Mouse (Mus musculus) limb, embryonic 10.5 days (tissue): ENCODE data around the gene Tlk2. TPM values are rescaled to one million over a fixed set of nuclear protein-coding genes. Genes with fewer than 3 reads are reported as not detected.

ENCODE experiments used
- DNase-seq: peaks from one replicate; pipeline ENCODE4 v3.0.0-alpha.2; 2017; ENCODE audit warnings: low spot score
- H3K27ac ChIP-seq: fragments of 300-500 bp; sonication (generic); 2 replicates; pipeline ENCODE4 v1.5.1; 2016; ENCODE audit warnings: mild to moderate bottlenecking
- H3K27me3 ChIP-seq: fragments of 300-500 bp; sonication (generic); 2 replicates; pipeline ENCODE4 v1.6.1; 2016; ENCODE audit warnings: low read depth, mild to moderate bottlenecking; ENCODE audit not compliant: poor library complexity, severe bottlenecking
- H3K36me3 ChIP-seq: fragments of 300-500 bp; sonication (generic); 2 replicates; pipeline ENCODE4 v1.6.1; 2016; ENCODE audit warnings: mild to moderate bottlenecking, moderate library complexity
- H3K4me1 ChIP-seq: fragments of 300-500 bp; sonication (generic); 2 replicates; pipeline ENCODE4 v1.6.1; 2016
- H3K4me3 ChIP-seq: fragments of 300-500 bp; sonication (generic); 2 replicates; pipeline ENCODE4 v1.5.1; 2016; ENCODE audit warnings: mild to moderate bottlenecking, moderate library complexity
- H3K9me3 ChIP-seq: fragments of 300-500 bp; sonication (generic); replicated peaks from 2 replicates; pipeline ENCODE4 v1.6.1; 2016; ENCODE audit warnings: mild to moderate bottlenecking
- WGBS: fragments of 180-500 bp; shearing (Covaris S2); methylation state at CpG from one replicate; pipeline ENCODE4 v1.1.7; 2016; 5-methylcytosine and 5-hydroxymethylcytosine counted together
- polyA plus RNA-seq: library from polyadenylated mRNA; unstranded; fragments of >200 nt; fragmentation: Nextera tagmentation; extraction: Ambion mirVana; gene quantifications from 2 replicates; pipeline ENCODE4 v1.2.1, GENCODE M21; 2016

Tlk2 gene
- polyA plus RNA-seq, 1 experiment from 2014 or later = 23.0 TPM

- Histone ChIP-seq H3K4me3 (no peak overlapping the region), H3K36me3 (peaks cover 84% of the 10 kb centered on the region), H3K27me3 (no peaks in the 10 kb centered on the region), H3K27ac (peak overlapping the region; percentile 70; the same call in 1 of the 2 replicates), H3K4me1 (peaks cover 49% of the 10 kb centered on the region), H3K9me3 (no peaks in the 10 kb centered on the region)
- 69% methylated on average over 12 of the region's 12 CpGs for WGBS
- no peak for DNase-seq
Measured at GRCm38 (mm10) chr11:105281763-105282459, 103.3 kb downstream of the Tlk2 start.

GRCm38 (mm10) chr11:105282460-105282859 is 103.9 kb downstream of the Tlk2 start:
- peaks cover 49% of the 10 kb centered on the region for H3K4me1 ChIP-seq
- no peaks in the 10 kb centered on the region for H3K27me3 ChIP-seq
- H3K9me3 ChIP-seq = no peaks in the 10 kb centered on the region
- H3K4me3 ChIP-seq = no peak overlapping the region
- H3K27ac ChIP-seq = peak overlapping the region; percentile 70; the same call in 1 of the 2 replicates
- H3K36me3 ChIP-seq = peaks cover 84% of the 10 kb centered on the region
- 0% methylated on average over 2 of the region's 2 CpGs for WGBS
- peak; percentile 66 for DNase-seq

- no peaks in the 10 kb centered on the region for H3K27me3 ChIP-seq
- DNase-seq = no peak
- peaks cover 49% of the 10 kb centered on the region for H3K4me1 ChIP-seq
- 88% methylated on average over 9 of the region's 9 CpGs for WGBS
- H3K4me3 ChIP-seq = no peak overlapping the region
- H3K36me3 ChIP-seq = peaks cover 82% of the 10 kb centered on the region
- H3K27ac ChIP-seq = peak overlapping the region; percentile 70; the same call in 1 of the 2 replicates
- no peaks in the 10 kb centered on the region for H3K9me3 ChIP-seq
Measured at GRCm38 (mm10) chr11:105283016-105283415, 104.4 kb downstream of the Tlk2 start.

- H3K36me3 ChIP-seq = peaks cover 63% of the 10 kb centered on the region
- peak overlapping the region; percentile 84 for H3K27ac ChIP-seq
- H3K4me1 ChIP-seq = peaks cover 68% of the 10 kb centered on the region
- WGBS = 47% methylated on average over 3 of the region's 3 CpGs
- peak; percentile 54 for DNase-seq
- H3K27me3 ChIP-seq = no peaks in the 10 kb centered on the region
- H3K4me3 ChIP-seq = 0 out of 2 replicates have a peak overlapping the region, but pooled peaks have one; percentile 6
- no peaks in the 10 kb centered on the region for H3K9me3 ChIP-seq
Measured at GRCm38 (mm10) chr11:105285720-105286119, 107.1 kb downstream of the Tlk2 start.

GRCm38 (mm10) chr11:105289403-105289802 is 110.8 kb downstream of the Tlk2 start:
- no peak overlapping the region for H3K4me3 ChIP-seq
- peaks cover 38% of the 10 kb centered on the region for H3K36me3 ChIP-seq
- no peaks in the 10 kb centered on the region for H3K9me3 ChIP-seq
- no peak for DNase-seq
- peak overlapping the region; percentile 58 for H3K27ac ChIP-seq
- WGBS = 54% methylated on average over 3 of the region's 3 CpGs
- H3K27me3 ChIP-seq = no peaks in the 10 kb centered on the region
- H3K4me1 ChIP-seq = peaks cover 71% of the 10 kb centered on the region

GRCm38 (mm10) chr11:105291681-105292123 is 113.1 kb downstream of the Tlk2 start:
- Histone ChIP-seq H3K9me3 (no peaks in the 10 kb centered on the region), H3K4me1 (peaks cover 63% of the 10 kb centered on the region), H3K4me3 (peak overlapping the region; percentile 86), H3K27me3 (no peaks in the 10 kb centered on the region), H3K27ac (peak overlapping the region; percentile 99), H3K36me3 (peaks cover 31% of the 10 kb centered on the region)
- WGBS = 3% methylated on average over 10 of the region's 10 CpGs
- no peak for DNase-seq

- H3K4me3 ChIP-seq = peak within 1 kb of the TSS; percentile 86
- peak within 1 kb of the TSS; percentile 99 for H3K27ac ChIP-seq
- H3K27me3 ChIP-seq = no peaks in the 10 kb centered on the region
- WGBS = under 1% methylated on average over 74 of the region's 75 CpGs
- no peaks in the 10 kb centered on the region for H3K9me3 ChIP-seq
- H3K36me3 ChIP-seq = peaks cover 31% of the 10 kb centered on the region
- peaks cover 63% of the 10 kb centered on the region for H3K4me1 ChIP-seq
- DNase-seq = peak; percentile 88
Measured at GRCm38 (mm10) chr11:105292124-105293071, 113.8 kb downstream of the Tlk2 start, which contains the start of gene Mrc2. TSS of gene Mrc2 (plus strand) at chr11:105292643.

- peak; percentile 94 for DNase-seq
- Histone ChIP-seq H3K27me3 (no peaks in the 10 kb centered on the region), H3K4me1 (peaks cover 63% of the 10 kb centered on the region), H3K4me3 (peak overlapping the region; percentile 86), H3K36me3 (peaks cover 33% of the 10 kb centered on the region), H3K9me3 (no peaks in the 10 kb centered on the region), H3K27ac (peak overlapping the region; percentile 99)
- under 1% methylated on average over 26 of the region's 26 CpGs for WGBS
Measured at GRCm38 (mm10) chr11:105293101-105293581, 114.5 kb downstream of the Tlk2 start.

- Histone ChIP-seq H3K36me3 (peaks cover 39% of the 10 kb centered on the region), H3K9me3 (no peaks in the 10 kb centered on the region), H3K27me3 (no peaks in the 10 kb centered on the region), H3K4me1 (peaks cover 62% of the 10 kb centered on the region), H3K27ac (peak overlapping the region; percentile 99), H3K4me3 (peak overlapping the region; percentile 86)
- WGBS = 2% methylated on average over 9 of the region's 9 CpGs
- peak; percentile 50 for DNase-seq
Measured at GRCm38 (mm10) chr11:105293901-105294494, 115.4 kb downstream of the Tlk2 start.

- H3K4me1 ChIP-seq = peaks cover 47% of the 10 kb centered on the region
- no peaks in the 10 kb centered on the region for H3K27me3 ChIP-seq
- H3K27ac ChIP-seq = no peak overlapping the region
- WGBS = 89% methylated on average over 10 of the region's 10 CpGs
- no peak for DNase-seq
- no peaks in the 10 kb centered on the region for H3K9me3 ChIP-seq
- H3K36me3 ChIP-seq = peaks cover 58% of the 10 kb centered on the region
- no peak overlapping the region for H3K4me3 ChIP-seq
Measured at GRCm38 (mm10) chr11:105296084-105296483, 117.5 kb downstream of the Tlk2 start.

GRCm38 (mm10) chr11:105310197-105310596 is 131.6 kb downstream of the Tlk2 start:
- no peak for DNase-seq
- Histone ChIP-seq H3K27me3 (no peaks in the 10 kb centered on the region), H3K27ac (no peak overlapping the region), H3K4me3 (no peak overlapping the region), H3K4me1 (peaks cover 50% of the 10 kb centered on the region), H3K36me3 (peaks cover 47% of the 10 kb centered on the region), H3K9me3 (no peaks in the 10 kb centered on the region)
- 94% methylated on average over 7 of the region's 7 CpGs for WGBS

- Histone ChIP-seq H3K4me3 (peak overlapping the region; percentile 28; the same call in 1 of the 2 replicates), H3K27ac (peak overlapping the region; percentile 78), H3K9me3 (no peaks in the 10 kb centered on the region), H3K27me3 (no peaks in the 10 kb centered on the region), H3K4me1 (peaks cover 56% of the 10 kb centered on the region), H3K36me3 (peaks cover 47% of the 10 kb centered on the region)
- WGBS = 74% methylated on average over 24 of the region's 24 CpGs
- no peak for DNase-seq
Measured at GRCm38 (mm10) chr11:105311291-105311975, 132.8 kb downstream of the Tlk2 start.
